Mouse (Mus musculus) layer of hippocampus, adult 2 months (tissue): ENCODE measurements around the gene Cdk19. TPM values are rescaled to one million over a fixed set of nuclear protein-coding genes. Genes with fewer than 3 reads are reported as not detected.
"Not testable (repeated sequence)": the region's sequence is repeated elsewhere in the genome, so short reads cannot be mapped to it uniquely, and the experiment has no call there.

ENCODE experiments used
- DNase-seq, 2 experiments: peaks; one replicate each; pipeline ENCODE4 v3.0.0; 2022; ENCODE audit warnings: low spot score in 2 of 2
- H3K27ac ChIP-seq: fragments of 200-600 bp; 2 replicates; pipeline ENCODE4 v1.8.1; 2022
- H3K4me3 ChIP-seq: fragments of 200-600 bp; 2 replicates; pipeline ENCODE4 v1.8.1; 2022; ENCODE audit warnings: mild to moderate bottlenecking
- CTCF ChIP-seq: fragments of 200-600 bp; conservative IDR thresholded peaks from 2 replicates; pipeline ENCODE4 v1.8.1; 2022; ENCODE audit warnings: antibody characterized with exemption, mild to moderate bottlenecking, moderate library complexity
- total RNA-seq, 2 experiments: library from RNA; stranded (reverse); gene quantifications; 2 replicates each; pipeline ENCODE4 v1.2.3; 2021

Cdk19 gene
- total RNA-seq, 2 experiments from 2014 or later = 34.4 to 34.6 TPM

DNA sequence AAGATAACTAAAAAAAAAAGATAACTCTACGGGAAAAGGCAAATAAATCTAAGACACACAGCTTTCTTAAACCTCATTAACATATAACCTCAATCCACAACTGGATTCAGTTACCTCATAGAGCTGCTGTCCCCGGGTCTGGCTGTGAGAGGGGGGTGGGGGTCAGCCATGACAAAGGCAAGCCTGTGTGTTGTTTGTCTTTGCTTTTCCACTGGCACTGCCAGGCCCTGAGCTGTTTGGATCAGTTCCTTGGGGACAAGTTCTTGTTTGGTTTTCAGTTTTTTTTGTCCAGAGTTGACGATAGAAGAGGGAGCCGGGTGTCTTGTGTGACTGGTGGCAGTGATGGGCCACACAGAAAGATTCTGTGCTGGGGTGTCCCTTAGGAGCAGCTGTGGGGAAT is 177.1 kb downstream of the Cdk19 start:
- peak; percentile 45 to 74 for DNase-seq
- Histone ChIP-seq H3K4me3 (no peak overlapping the region), H3K27ac (peak overlapping the region; percentile 93)
- no peak for TF ChIP-seq CTCF

GRCm38 (mm10) chr10:40519586-40519985 is 180.2 kb downstream of the Cdk19 start:
- DNase-seq = peak; percentile 61 to 75
- TF ChIP-seq CTCF = no peak
- peak overlapping the region; percentile 93 for H3K27ac ChIP-seq

DNA sequence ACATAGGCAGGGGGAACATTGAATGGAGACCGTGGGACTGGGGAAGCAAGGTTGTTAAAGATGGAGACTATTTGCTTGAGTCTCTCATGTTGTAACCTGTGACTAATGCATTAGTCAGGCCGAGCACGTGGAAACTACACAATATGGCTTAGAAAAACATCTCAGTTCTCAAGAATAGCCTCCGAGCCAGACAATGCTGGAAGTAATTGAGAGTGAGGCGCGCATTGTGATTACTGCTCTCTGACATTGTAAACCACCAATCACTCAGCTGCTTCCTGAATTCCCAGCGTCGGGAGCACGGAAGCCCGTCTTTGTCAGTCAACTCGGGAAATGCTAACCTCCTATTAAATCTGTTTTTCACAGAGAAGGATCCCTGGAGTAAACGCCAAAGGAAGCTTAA is 182.2 kb downstream of the Cdk19 start:
- no peak for TF ChIP-seq CTCF
- no peak for DNase-seq
- no peak overlapping the region for H3K4me3 ChIP-seq
- peak overlapping the region; percentile 93 for H3K27ac ChIP-seq

More at GRCm38 (mm10) chr10:40519586-40519985, 180.2 kb downstream of the Cdk19 start:
- no peak overlapping the region for H3K4me3 ChIP-seq

- H3K27ac ChIP-seq = peak overlapping the region; percentile 93
- TF ChIP-seq CTCF = no peak
Measured at GRCm38 (mm10) chr10:40523312-40523975, 184.1 kb downstream of the Cdk19 start.

DNA sequence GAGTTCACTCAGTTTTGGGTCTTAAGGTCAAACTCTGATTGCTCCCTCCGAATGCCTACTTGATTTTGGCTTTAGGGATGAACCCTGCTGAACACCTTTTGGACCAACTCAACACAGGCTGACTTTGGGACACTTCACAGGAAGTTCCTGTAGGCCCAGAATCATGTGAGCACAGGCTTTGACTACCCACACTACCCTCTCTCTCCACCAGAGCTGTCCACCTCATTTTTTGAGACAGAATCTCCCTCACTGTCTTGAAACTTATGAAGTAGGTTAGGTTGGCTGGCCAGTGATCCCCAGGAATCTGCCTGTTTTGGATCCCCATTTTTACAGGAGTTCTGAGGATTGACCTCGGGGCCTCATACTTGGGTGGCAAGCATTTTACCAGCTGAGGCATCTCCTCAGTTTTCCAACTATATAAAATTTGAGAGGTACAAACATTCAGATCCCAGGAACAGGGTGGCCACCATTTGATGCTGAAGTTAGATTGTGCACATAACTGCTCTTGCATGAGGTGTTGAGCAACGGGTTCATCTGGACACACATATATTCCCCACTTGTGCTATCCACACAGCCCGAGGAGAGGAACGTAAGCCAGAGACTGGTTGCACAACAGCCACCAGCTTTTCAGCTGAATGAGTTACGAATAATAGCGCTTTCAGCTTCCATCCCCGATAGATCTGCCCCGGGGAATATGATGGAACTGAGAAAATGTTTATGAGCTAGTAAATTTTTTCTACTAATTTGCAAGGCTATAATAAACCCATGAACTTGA is 184.9 kb downstream of the Cdk19 start:
- Histone ChIP-seq H3K4me3 (no peak overlapping the region), H3K27ac (peak overlapping the region; percentile 93)
- no peak for DNase-seq
- TF ChIP-seq CTCF = peak; percentile 44

More at GRCm38 (mm10) chr10:40523312-40523975, 184.1 kb downstream of the Cdk19 start:
- no peak for DNase-seq
- no peak overlapping the region for H3K4me3 ChIP-seq

DNA sequence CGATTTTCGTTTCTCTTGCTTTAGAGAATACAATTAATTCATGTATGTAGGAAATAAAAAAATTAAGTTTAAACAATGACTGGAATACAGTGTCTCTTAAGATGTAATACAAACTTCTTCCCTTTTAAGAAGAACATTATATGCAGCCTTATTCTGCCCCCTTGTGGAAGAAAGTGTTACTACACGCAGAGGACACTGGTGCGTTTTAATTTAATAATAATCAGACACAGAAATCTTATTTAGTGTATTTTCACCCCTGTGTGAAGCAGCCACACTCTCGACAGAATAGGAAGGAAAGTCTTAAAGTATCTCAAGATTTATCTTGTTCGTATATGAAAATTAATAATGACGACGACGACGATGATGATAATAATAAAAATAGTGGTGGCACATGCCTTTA is 185.6 kb downstream of the Cdk19 start:
- Histone ChIP-seq H3K4me3 (no peak overlapping the region), H3K27ac (peak overlapping the region; percentile 93)
- DNase-seq = peak; percentile 78 to 81
- TF ChIP-seq CTCF = peak; percentile 99

- TF ChIP-seq CTCF = no peak
- peak overlapping the region; percentile 37 for H3K27ac ChIP-seq
- no peak for DNase-seq
- H3K4me3 ChIP-seq = no peak overlapping the region
Measured at GRCm38 (mm10) chr10:40525616-40526155, 186.3 kb downstream of the Cdk19 start.

GRCm38 (mm10) chr10:40526301-40526761 is 187.0 kb downstream of the Cdk19 start:
- TF ChIP-seq CTCF = no peak
- no peak for DNase-seq
- H3K4me3 ChIP-seq = no peak overlapping the region

DNA sequence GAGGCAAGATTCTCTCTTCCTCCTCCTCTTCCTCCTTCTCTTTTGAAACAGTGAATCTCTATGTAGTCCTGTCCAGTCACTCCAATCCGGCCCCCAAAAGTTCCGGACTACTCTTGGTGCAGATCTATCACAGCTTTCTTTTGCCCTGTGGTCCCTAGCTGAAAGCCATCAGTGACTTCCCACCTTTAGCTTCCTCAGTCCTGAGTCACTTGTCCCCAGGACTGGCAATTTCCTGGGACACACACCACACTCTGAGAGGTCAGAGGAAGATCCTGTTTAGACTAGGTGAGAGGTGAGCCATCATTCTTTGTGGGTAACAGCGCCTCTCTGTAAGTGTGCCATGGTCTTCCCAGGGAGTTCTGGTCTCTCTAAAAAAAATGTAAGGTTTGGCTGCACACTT is 187.6 kb downstream of the Cdk19 start:
- DNase-seq = no peak
- Histone ChIP-seq H3K4me3 (no peak overlapping the region), H3K27ac (no peak overlapping the region)
- TF ChIP-seq CTCF = no peak

More at GRCm38 (mm10) chr10:40526301-40526761, 187.0 kb downstream of the Cdk19 start:
- peak overlapping the region; percentile 37 for H3K27ac ChIP-seq

DNA sequence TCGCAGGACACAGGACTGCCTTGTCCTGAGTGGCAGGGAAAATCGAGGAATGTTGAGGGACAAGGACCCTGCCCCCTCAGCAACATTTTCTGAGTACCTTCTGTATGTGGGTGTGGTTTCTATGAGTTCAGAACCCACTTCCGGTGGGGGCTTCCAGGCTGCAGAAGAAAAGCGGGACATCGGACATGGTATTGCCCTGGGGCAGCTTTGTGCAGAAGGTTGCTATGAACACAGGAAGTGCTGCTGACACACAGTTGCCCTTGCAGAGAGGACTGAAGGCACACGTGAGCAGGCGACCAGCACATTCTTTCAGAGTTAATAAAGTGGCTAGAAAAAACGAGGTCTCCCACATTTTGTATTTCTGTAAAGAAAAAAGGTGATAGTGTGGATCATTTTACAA is 188.2 kb downstream of the Cdk19 start:
- no peak for TF ChIP-seq CTCF
- DNase-seq = no peak
- H3K27ac ChIP-seq = no peak overlapping the region
- H3K4me3 ChIP-seq = no peak overlapping the region

DNA sequence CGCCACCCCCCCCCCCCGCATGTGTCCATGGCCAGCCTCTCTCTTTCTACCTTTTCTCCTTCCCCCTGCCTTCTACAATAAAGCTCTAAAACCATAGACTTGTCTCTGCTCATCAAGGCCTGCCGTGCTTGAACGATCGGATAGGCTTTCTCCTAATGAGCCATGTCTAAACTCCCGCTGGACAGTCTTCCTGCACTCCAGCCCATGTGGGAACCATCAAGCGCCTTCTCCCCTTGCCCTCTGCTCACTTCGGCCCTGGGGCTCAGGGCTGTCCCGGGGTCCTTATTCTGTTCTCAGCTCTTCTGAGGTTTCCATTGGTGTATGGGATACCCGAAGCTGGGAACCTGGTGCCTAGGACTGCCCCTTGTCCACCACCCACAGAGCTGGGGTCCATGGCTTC is 189.3 kb downstream of the Cdk19 start:
- no peak overlapping the region for H3K27ac ChIP-seq

GRCm38 (mm10) chr10:40529617-40530016 is 190.3 kb downstream of the Cdk19 start:
- peak; percentile 80 for TF ChIP-seq CTCF
- no peak for DNase-seq
- Histone ChIP-seq H3K27ac (no peak overlapping the region), H3K4me3 (no peak overlapping the region)

More for the DNA sequence above, 189.3 kb downstream of the Cdk19 start:
- no peak for DNase-seq
- H3K4me3 ChIP-seq = no peak overlapping the region
- no peak for TF ChIP-seq CTCF

DNA sequence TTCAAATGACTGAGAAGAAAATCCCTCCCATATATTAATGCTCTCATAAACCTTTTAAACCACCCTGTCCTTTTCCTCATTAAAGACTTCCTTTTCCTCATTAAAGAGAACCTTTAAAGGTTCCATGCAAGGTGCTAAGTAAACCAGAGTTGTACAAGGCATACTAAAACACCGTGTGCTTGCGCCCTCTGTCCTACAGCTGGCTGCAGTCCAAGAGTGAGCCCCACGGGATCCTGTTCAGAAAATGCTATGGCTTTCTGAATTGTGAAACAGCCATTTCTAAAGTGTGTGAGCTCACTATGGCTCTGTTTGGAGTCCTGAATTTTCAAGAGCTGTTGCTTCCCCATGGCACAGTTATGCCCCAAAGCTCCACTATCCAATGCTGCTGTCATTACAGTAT is 191.3 kb downstream of the Cdk19 start:
- no peak for TF ChIP-seq CTCF
- no peak for DNase-seq
- Histone ChIP-seq H3K27ac (no peak overlapping the region), H3K4me3 (no peak overlapping the region)

DNA sequence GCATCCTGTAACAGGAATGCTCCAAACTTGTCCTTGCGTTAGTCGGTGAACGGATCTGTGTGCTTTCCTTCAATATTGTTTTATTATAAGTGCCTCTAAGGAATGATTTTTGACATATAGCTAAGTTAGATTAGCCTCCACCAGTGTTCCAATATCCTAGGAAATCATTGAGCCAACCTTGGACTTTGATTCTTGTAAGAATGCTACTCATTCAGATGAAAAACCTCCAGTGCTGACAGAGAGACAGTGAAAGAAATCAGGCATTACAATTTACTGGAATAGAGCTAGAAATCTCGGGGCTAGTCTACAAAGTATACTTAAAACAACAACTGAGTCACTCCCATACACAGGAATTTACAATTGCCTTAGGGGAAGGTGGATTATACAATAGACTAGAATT is 193.2 kb downstream of the Cdk19 start:
- H3K4me3 ChIP-seq, H3K27ac ChIP-seq, DNase-seq: not testable (repeated sequence)
